Mouse (Mus musculus) central nervous system, embryonic 11.5 days (tissue): ENCODE data around the gene Fnip2. TPM values are rescaled to one million over a fixed set of nuclear protein-coding genes. Genes with fewer than 3 reads are reported as not detected.

Source experiments
- polyA plus RNA-seq: library from polyadenylated mRNA; depleted of rRNA; stranded (reverse); fragments of >200 nt; gene quantifications from 2 replicates; pipeline ENCODE4 v1.2.3, GENCODE M21; 2012; rRNA removed

Gene Fnip2
- polyA plus RNA-seq: 7.8 and 12.8 TPM in 2 replicates

GRCm38 (mm10) chr3:79567703-79568362, at the start of gene Fnip2:
Fnip2 (minus strand) TSS chr3:79567796.

GRCm38 (mm10) chr3:79590863-79591792, 23.5 kb upstream of the Fnip2 start, which contains the start of gene Ppid:
Ppid (plus strand) TSS chr3:79591342.

Other genes starting within 250 kb of the Fnip2 start
- 0.02 TPM in 1 of 2 replicates, not detected in the other for gene Gm17359, start 231.1 kb downstream of the Fnip2 start, polyA plus RNA-seq
- gene Ppid, start 23.5 kb upstream of the Fnip2 start, polyA plus RNA-seq: 128 and 150 TPM in 2 replicates
- gene 4930579G24Rik, start 61.3 kb upstream of the Fnip2 start, polyA plus RNA-seq: 11.5 and 14.5 TPM in 2 replicates
- gene Etfdh, start 61.7 kb upstream of the Fnip2 start, polyA plus RNA-seq: 30.3 and 35.8 TPM in 2 replicates
- gene Rxfp1, start 170.1 kb upstream of the Fnip2 start, polyA plus RNA-seq: 0.30 and 0.87 TPM in 2 replicates